Mouse (Mus musculus): ENCODE data around the gene Inpp4b. TPM values are rescaled to one million over a fixed set of nuclear protein-coding genes. Genes with fewer than 3 reads are reported as not detected.

Inpp4b gene
- polyA plus RNA-seq, 1 experiment from 2014 or later, result 4.6 TPM

GRCm38 (mm10) chr8:81862738-81863137 is 520.4 kb downstream of the Inpp4b start:
- Histone ChIP-seq H3K4me2 (replicated peaks; ENCODE audit: low read depth) (no peak overlapping the region), H3K4me3 (ENCODE audit: low read depth, low read length) (no peak overlapping the region), H3K36me3 (ENCODE audit: control insufficient read depth, insufficient read depth) (no peaks in the 10 kb centered on the region), H3K27me3 (replicated peaks; ENCODE audit: control insufficient read depth, insufficient read depth, low read length) (no peaks in the 10 kb centered on the region), H3K9me3 (ENCODE audit: control insufficient read depth) (no peaks in the 10 kb centered on the region), H3K4me1 (replicated peaks; ENCODE audit: control insufficient read depth, insufficient read depth, low read length) (no peaks in the 10 kb centered on the region), H3K9ac (ENCODE audit: low read depth, low read length) (no peak overlapping the region), H3K27ac (ENCODE audit: low read depth, low read length) (no peak overlapping the region)
- no peak for ATAC-seq
- TF ChIP-seq CTCF (IDR thresholded peaks at IDR 0.05; ENCODE audit: low read depth), result no peak

GRCm38 (mm10) chr8:81864318-81864717 is 522.0 kb downstream of the Inpp4b start:
- Histone ChIP-seq H3K4me2 (replicated peaks; ENCODE audit: low read depth) (no peak overlapping the region), H3K9me3 (ENCODE audit: control insufficient read depth) (no peaks in the 10 kb centered on the region), H3K9ac (ENCODE audit: low read depth, low read length) (no peak overlapping the region), H3K27ac (ENCODE audit: low read depth, low read length) (no peak overlapping the region), H3K4me1 (replicated peaks; ENCODE audit: control insufficient read depth, insufficient read depth, low read length) (no peaks in the 10 kb centered on the region), H3K36me3 (ENCODE audit: control insufficient read depth, insufficient read depth) (no peaks in the 10 kb centered on the region), H3K4me3 (ENCODE audit: low read depth, low read length) (no peak overlapping the region), H3K27me3 (replicated peaks; ENCODE audit: control insufficient read depth, insufficient read depth, low read length) (no peaks in the 10 kb centered on the region)
- no peak for TF ChIP-seq CTCF (IDR thresholded peaks at IDR 0.05; ENCODE audit: low read depth)
- 76% methylated on average over 2 of the region's 2 CpGs for WGBS
- ATAC-seq, result no peak

GRCm38 (mm10) chr8:81865664-81866063 is 523.3 kb downstream of the Inpp4b start:
- no peak for ATAC-seq
- no peaks in the 10 kb centered on the region for H3K9me3 ChIP-seq (ENCODE audit: control insufficient read depth)
- no peak overlapping the region for H3K4me3 ChIP-seq (ENCODE audit: low read depth, low read length)
- no peak overlapping the region for H3K27ac ChIP-seq (ENCODE audit: low read depth, low read length)
- no peaks in the 10 kb centered on the region for H3K27me3 ChIP-seq (replicated peaks; ENCODE audit: control insufficient read depth, insufficient read depth, low read length)
- WGBS, result 28% methylated on average over 3 of the region's 3 CpGs
- H3K36me3 ChIP-seq (ENCODE audit: control insufficient read depth, insufficient read depth), result no peaks in the 10 kb centered on the region
- no peak overlapping the region for H3K9ac ChIP-seq (ENCODE audit: low read depth, low read length)
- no peak for TF ChIP-seq CTCF (IDR thresholded peaks at IDR 0.05; ENCODE audit: low read depth)
- no peaks in the 10 kb centered on the region for H3K4me1 ChIP-seq (replicated peaks; ENCODE audit: control insufficient read depth, insufficient read depth, low read length)
- H3K4me2 ChIP-seq (replicated peaks; ENCODE audit: low read depth), result no peak overlapping the region

- no peaks in the 10 kb centered on the region for H3K4me1 ChIP-seq (replicated peaks; ENCODE audit: control insufficient read depth, insufficient read depth, low read length)
- TF ChIP-seq CTCF (IDR thresholded peaks at IDR 0.05; ENCODE audit: low read depth), result no peak
- no peaks in the 10 kb centered on the region for H3K36me3 ChIP-seq (ENCODE audit: control insufficient read depth, insufficient read depth)
- no peak for ATAC-seq
- no peaks in the 10 kb centered on the region for H3K9me3 ChIP-seq (ENCODE audit: control insufficient read depth)
- no peak overlapping the region for H3K27ac ChIP-seq (ENCODE audit: low read depth, low read length)
- H3K4me2 ChIP-seq (replicated peaks; ENCODE audit: low read depth), result no peak overlapping the region
- 74% methylated on average over 3 of the region's 3 CpGs for WGBS
- no peak overlapping the region for H3K4me3 ChIP-seq (ENCODE audit: low read depth, low read length)
- H3K27me3 ChIP-seq (replicated peaks; ENCODE audit: control insufficient read depth, insufficient read depth, low read length), result no peaks in the 10 kb centered on the region
- H3K9ac ChIP-seq (ENCODE audit: low read depth, low read length), result no peak overlapping the region
Observed at GRCm38 (mm10) chr8:81867020-81867419, 524.7 kb downstream of the Inpp4b start.

- Histone ChIP-seq H3K4me3 (ENCODE audit: low read depth, low read length) (no peak overlapping the region), H3K27me3 (replicated peaks; ENCODE audit: control insufficient read depth, insufficient read depth, low read length) (no peaks in the 10 kb centered on the region)
Observed at GRCm38 (mm10) chr8:81870466-81870865, 528.1 kb downstream of the Inpp4b start.

GRCm38 (mm10) chr8:81880071-81880470 is 537.7 kb downstream of the Inpp4b start:
- no peak overlapping the region for H3K9ac ChIP-seq (ENCODE audit: low read depth, low read length)
- H3K27ac ChIP-seq (ENCODE audit: low read depth, low read length), result no peak overlapping the region
- H3K36me3 ChIP-seq (ENCODE audit: control insufficient read depth, insufficient read depth), result no peaks in the 10 kb centered on the region; the same call in 1 of the 2 replicates
- no peak overlapping the region for H3K4me2 ChIP-seq (replicated peaks; ENCODE audit: low read depth)
- no peaks in the 10 kb centered on the region for H3K27me3 ChIP-seq (replicated peaks; ENCODE audit: control insufficient read depth, insufficient read depth, low read length)
- 56% methylated on average over 3 of the region's 3 CpGs for WGBS
- no peaks in the 10 kb centered on the region for H3K9me3 ChIP-seq (ENCODE audit: control insufficient read depth)
- no peak for ATAC-seq
- no peak overlapping the region for H3K4me3 ChIP-seq (ENCODE audit: low read depth, low read length)
- TF ChIP-seq CTCF (IDR thresholded peaks at IDR 0.05; ENCODE audit: low read depth), result no peak
- H3K4me1 ChIP-seq (replicated peaks; ENCODE audit: control insufficient read depth, insufficient read depth, low read length), result no peaks in the 10 kb centered on the region

More at GRCm38 (mm10) chr8:81870466-81870865, 528.1 kb downstream of the Inpp4b start:
- Histone ChIP-seq H3K9me3 (ENCODE audit: control insufficient read depth) (no peaks in the 10 kb centered on the region), H3K4me1 (replicated peaks; ENCODE audit: control insufficient read depth, insufficient read depth, low read length) (no peaks in the 10 kb centered on the region), H3K4me2 (replicated peaks; ENCODE audit: low read depth) (no peak overlapping the region), H3K27ac (ENCODE audit: low read depth, low read length) (no peak overlapping the region), H3K9ac (ENCODE audit: low read depth, low read length) (no peak overlapping the region), H3K36me3 (ENCODE audit: control insufficient read depth, insufficient read depth) (no peaks in the 10 kb centered on the region)
- 94% methylated on average over 2 of the region's 2 CpGs for WGBS
- no peak for TF ChIP-seq CTCF (IDR thresholded peaks at IDR 0.05; ENCODE audit: low read depth)
- no peak for ATAC-seq

GRCm38 (mm10) chr8:81884195-81884594 is 541.8 kb downstream of the Inpp4b start:
- Histone ChIP-seq H3K4me2 (replicated peaks; ENCODE audit: low read depth) (no peak overlapping the region), H3K4me1 (replicated peaks; ENCODE audit: control insufficient read depth, insufficient read depth, low read length) (no peaks in the 10 kb centered on the region), H3K27ac (ENCODE audit: low read depth, low read length) (no peak overlapping the region), H3K36me3 (ENCODE audit: control insufficient read depth, insufficient read depth) (no peaks in the 10 kb centered on the region; the same call in 1 of the 2 replicates), H3K27me3 (replicated peaks; ENCODE audit: control insufficient read depth, insufficient read depth, low read length) (no peaks in the 10 kb centered on the region), H3K4me3 (ENCODE audit: low read depth, low read length) (no peak overlapping the region), H3K9ac (ENCODE audit: low read depth, low read length) (no peak overlapping the region), H3K9me3 (ENCODE audit: control insufficient read depth) (no peaks in the 10 kb centered on the region)
- no peak for TF ChIP-seq CTCF (IDR thresholded peaks at IDR 0.05; ENCODE audit: low read depth)
- 87% methylated on average over 5 of the region's 5 CpGs for WGBS
- no peak for ATAC-seq

Measured in intestine, postnatal 0 days (tissue).